Mouse (Mus musculus): ENCODE measurements around the gene Rtl5.

DNA sequence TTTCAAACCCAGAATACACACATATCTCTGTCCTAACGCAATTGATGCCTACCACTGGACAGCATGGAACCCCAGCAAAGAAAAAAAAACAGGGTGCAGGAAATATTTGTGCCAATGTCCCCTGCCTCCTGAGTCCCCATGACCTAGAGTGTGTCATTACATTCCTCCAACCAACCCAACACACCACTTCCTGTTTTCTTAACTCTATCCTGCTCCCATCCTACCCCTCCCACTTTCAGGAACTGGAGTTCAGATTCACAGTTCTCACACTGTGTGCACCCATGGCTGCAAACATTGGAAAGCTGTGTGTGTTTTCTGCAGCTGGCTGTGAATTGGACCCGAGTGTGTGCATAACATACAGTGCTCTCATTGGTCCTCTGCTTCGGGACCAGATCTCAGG lies 19.5 kb upstream of the Rtl5 start:
- TF ChIP-seq CTCF (IDR thresholded peaks at IDR 0.05; ENCODE audit: low read depth, low read length), result no peak
- TF ChIP-seq POLR2A (IDR thresholded peaks at IDR 0.05; ENCODE audit: borderline replicate concordance, low read depth, low read length), result no peak

Data from bone marrow macrophage, adult 2 months (primary cell).